Mouse (Mus musculus) C2C12 (cell line): ENCODE results near the gene Ccdc14.

Experiments used
- CEBPB ChIP-seq: IDR thresholded peaks from one replicate; pipeline ENCODE4 v1.6.1; 2011; ENCODE audit warnings: low read depth, mild to moderate bottlenecking, control low read depth, moderate library complexity
- CTCF ChIP-seq: IDR thresholded peaks from one replicate; pipeline ENCODE4 v1.5.1; 2011; ENCODE audit not compliant: control insufficient read depth, insufficient read depth, insufficient read length
- MYOG ChIP-seq: IDR thresholded peaks from one replicate; pipeline ENCODE4 v1.6.1; 2011; ENCODE audit not compliant: control insufficient read depth, insufficient read length; ENCODE audit errors: extremely low read depth
- USF1 ChIP-seq: IDR thresholded peaks from one replicate; pipeline ENCODE4 v1.6.1; 2011; ENCODE audit warnings: low read depth, mild to moderate bottlenecking, control low read depth, moderate library complexity

DNA sequence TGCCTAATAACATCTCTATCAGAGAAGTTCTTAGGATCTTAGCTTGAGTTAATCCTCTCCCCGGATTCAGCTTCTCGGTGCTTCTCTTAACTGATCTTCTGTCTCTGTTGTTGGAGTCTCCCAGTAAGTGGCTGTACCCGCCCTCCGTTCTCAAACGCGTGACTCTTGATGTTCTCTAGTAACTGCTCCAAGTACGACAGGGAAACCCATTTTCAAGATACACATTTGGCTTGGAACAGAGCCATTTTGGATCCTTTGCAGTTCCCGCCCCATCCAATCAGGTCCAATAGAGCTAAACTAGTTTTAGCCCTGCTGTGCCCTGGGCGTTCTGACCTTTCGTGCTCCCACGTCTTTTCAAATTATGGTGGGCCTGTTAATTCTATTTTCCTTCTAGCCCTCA, 740 bp downstream of the Ccdc14 start:
- TF ChIP-seq MYOG (no peak), CTCF (no peak), CEBPB (no peak), USF1 (no peak)
